In genomic region chr3:30512459-30513030, GRCm38 (mm10) we compare ENCODE assay signal across 14 mouse cellular contexts. TPM values are rescaled to one million over a fixed set of nuclear protein-coding genes. Genes with fewer than 3 reads are reported as not detected.
A peak's percentile ranks its signal among the peaks of the same experiment; 100 is the strongest.
DNase-seq lines count a peak whose midpoint lies in the region; ATAC-seq and TF ChIP-seq lines count a peak whose summit lies in the region.
"Had no signal": no experiment of that assay in that cellular context is flagged by ENCODE, and none has a peak within 500 bp of the region (broad histone marks: within the 10 kb centered on the region; RNA-seq: fewer than 3 reads in every experiment).

No protein-coding gene starts in this region.

- no peaks in the 10 kb centered on the region; the same call in 1 of the 2 replicates for H3K4me1 ChIP-seq in hindbrain, embryonic 11.5 days (replicated peaks; ENCODE audit: control insufficient read depth, insufficient read depth, low read length)
- H3K4me1 ChIP-seq in hindbrain, embryonic 14.5 days (replicated peaks; ENCODE audit: control insufficient read depth, insufficient read depth, low read length) = peaks cover 12% of the 10 kb centered on the region; the same call in 1 of the 2 replicates
- 0 out of 2 replicates have a peak, but pooled peaks cover 2% of the 10 kb centered on the region for H3K4me1 ChIP-seq in embryonic facial prominence, embryonic 11.5 days (ENCODE audit: control insufficient read depth, insufficient read depth, low read length)
- peaks cover 57% of the 10 kb centered on the region for H3K4me1 ChIP-seq in kidney, embryonic 15.5 days
- H3K4me1 ChIP-seq in lung, postnatal 0 days (ENCODE audit: insufficient read depth, low read depth, low read length) = no peaks in the 10 kb centered on the region

- 2% methylated on average over 12 of the region's 12 CpGs for WGBS in hindbrain, embryonic 11.5 days
- 7% methylated on average over 12 of the region's 12 CpGs for WGBS in hindbrain, embryonic 14.5 days
- WGBS in embryonic facial prominence, embryonic 11.5 days = 4% methylated on average over 12 of the region's 12 CpGs
- WGBS in kidney, embryonic 15.5 days = 19% methylated on average over 12 of the region's 12 CpGs
- 28% methylated on average over 12 of the region's 12 CpGs for WGBS in lung, postnatal 0 days

- H3K9ac ChIP-seq in hindbrain, embryonic 11.5 days (ENCODE audit: low read depth, low read length) = no peak overlapping the region
- H3K9ac ChIP-seq in hindbrain, embryonic 14.5 days = no peak overlapping the region
- no peak overlapping the region for H3K9ac ChIP-seq in embryonic facial prominence, embryonic 11.5 days (replicated peaks; ENCODE audit: low read length)
- no peak overlapping the region for H3K9ac ChIP-seq in kidney, embryonic 15.5 days
- no peak overlapping the region for H3K9ac ChIP-seq in lung, postnatal 0 days (replicated peaks; ENCODE audit: low read depth)
- H3K9ac ChIP-seq: forebrain, embryonic 13.5 days; heart, embryonic 15.5 days had no signal

- DNase-seq in hindbrain, embryonic 11.5 days (ENCODE audit: low spot score) = peak; percentile 37
- DNase-seq in hindbrain, embryonic 14.5 days (ENCODE audit: low spot score) = no peak
- peak; percentile 26 for DNase-seq in embryonic facial prominence, embryonic 11.5 days (ENCODE audit: low spot score)
- DNase-seq in lung, postnatal 0 days (ENCODE audit: low spot score) = no peak
- no peak for DNase-seq in spleen, postnatal 14 days (ENCODE audit: low spot score in 2 of 2)
- DNase-seq: cerebellum, adult 18-20 months; spleen, adult 18-20 months; thymus, postnatal 4 days had no signal

- TF ChIP-seq CTCF in lung, postnatal 0 days (IDR thresholded peaks at IDR 0.05) = no peak

- ATAC-seq in hindbrain, embryonic 11.5 days (ENCODE audit: low FRiP score) = no peak
- ATAC-seq in hindbrain, embryonic 14.5 days (ENCODE audit: low FRiP score) = no peak
- no peak for ATAC-seq in embryonic facial prominence, embryonic 11.5 days (replicated peaks; ENCODE audit: insufficient number of reproducible peaks, low FRiP score, low TSS enrichment, low read depth)
- ATAC-seq in kidney, embryonic 15.5 days (replicated peaks; ENCODE audit: low FRiP score) = no peak
- no peak for ATAC-seq in lung, postnatal 0 days
- ATAC-seq in megakaryocyte-erythroid progenitor cell, adult 5-6 weeks (replicated peaks; ENCODE audit: low FRiP score, low TSS enrichment, poor library complexity, severe bottlenecking) = no peak
- ATAC-seq: forebrain, embryonic 13.5 days; intestine, postnatal 0 days had no signal

- no peaks in the 10 kb centered on the region for H3K9me3 ChIP-seq in hindbrain, embryonic 11.5 days (ENCODE audit: control insufficient read depth, low read length)
- H3K9me3 ChIP-seq in hindbrain, embryonic 14.5 days (ENCODE audit: control insufficient read depth, low read length) = no peaks in the 10 kb centered on the region
- no peaks in the 10 kb centered on the region for H3K9me3 ChIP-seq in embryonic facial prominence, embryonic 11.5 days (replicated peaks; ENCODE audit: control insufficient read depth, low read length)
- H3K9me3 ChIP-seq in kidney, embryonic 15.5 days (replicated peaks) = no peaks in the 10 kb centered on the region
- H3K9me3 ChIP-seq in lung, postnatal 0 days (ENCODE audit: low read length) = no peaks in the 10 kb centered on the region
- H3K9me3 ChIP-seq: forebrain, embryonic 13.5 days; heart, embryonic 15.5 days had no signal

- H3K27ac ChIP-seq in hindbrain, embryonic 11.5 days (ENCODE audit: low read depth, low read length) = no peak overlapping the region
- H3K27ac ChIP-seq in hindbrain, embryonic 14.5 days = no peak overlapping the region
- no peak overlapping the region for H3K27ac ChIP-seq in embryonic facial prominence, embryonic 11.5 days (replicated peaks; ENCODE audit: low read depth, low read length)
- peak overlapping the region; percentile 59 for H3K27ac ChIP-seq in kidney, embryonic 15.5 days
- H3K27ac ChIP-seq in lung, postnatal 0 days (ENCODE audit: low read length) = peak overlapping the region; percentile 64
- H3K27ac ChIP-seq: forebrain, embryonic 13.5 days; heart, embryonic 15.5 days had no signal

- no peak overlapping the region for H3K4me2 ChIP-seq in hindbrain, embryonic 11.5 days (replicated peaks; ENCODE audit: low read depth, low read length)
- no peak overlapping the region for H3K4me2 ChIP-seq in hindbrain, embryonic 14.5 days (replicated peaks)
- no peak overlapping the region; the same call in 1 of the 2 replicates for H3K4me2 ChIP-seq in embryonic facial prominence, embryonic 11.5 days (ENCODE audit: low read depth, low read length)
- peak overlapping the region; percentile 70 for H3K4me2 ChIP-seq in kidney, embryonic 15.5 days
- H3K4me2 ChIP-seq in lung, postnatal 0 days (replicated peaks; ENCODE audit: low read depth, low read length) = peak overlapping the region; percentile 82
- H3K4me2 ChIP-seq: forebrain, embryonic 13.5 days had no signal

- TF ChIP-seq EP300 in lung, postnatal 0 days (IDR thresholded peaks at IDR 0.05) = no peak

- no peak overlapping the region for H3K4me3 ChIP-seq in hindbrain, embryonic 11.5 days (ENCODE audit: low read depth, low read length)
- H3K4me3 ChIP-seq in hindbrain, embryonic 14.5 days (replicated peaks; ENCODE audit: low read length) = no peak overlapping the region
- H3K4me3 ChIP-seq in embryonic facial prominence, embryonic 11.5 days (ENCODE audit: low read depth, low read length) = no peak overlapping the region
- 0 out of 2 replicates have a peak overlapping the region, but pooled peaks have one; percentile 2 for H3K4me3 ChIP-seq in kidney, embryonic 15.5 days (replicated peaks)
- H3K4me3 ChIP-seq in lung, postnatal 0 days (ENCODE audit: low read depth, low read length) = 0 out of 2 replicates have a peak overlapping the region, but pooled peaks have one; percentile 46
- H3K4me3 ChIP-seq: forebrain, embryonic 13.5 days had no signal

- H3K36me3 ChIP-seq in hindbrain, embryonic 11.5 days (ENCODE audit: control insufficient read depth, insufficient read depth, low read length) = no peaks in the 10 kb centered on the region
- H3K36me3 ChIP-seq in hindbrain, embryonic 14.5 days (replicated peaks; ENCODE audit: control insufficient read depth, insufficient read depth) = no peaks in the 10 kb centered on the region
- no peaks in the 10 kb centered on the region for H3K36me3 ChIP-seq in embryonic facial prominence, embryonic 11.5 days (replicated peaks; ENCODE audit: control insufficient read depth, insufficient read depth, low read depth, low read length)
- H3K36me3 ChIP-seq in kidney, embryonic 15.5 days = no peaks in the 10 kb centered on the region
- no peaks in the 10 kb centered on the region for H3K36me3 ChIP-seq in lung, postnatal 0 days (ENCODE audit: insufficient read depth, low read length)
- H3K36me3 ChIP-seq: heart, embryonic 15.5 days had no signal

- H3K27me3 ChIP-seq in hindbrain, embryonic 11.5 days (ENCODE audit: control insufficient read depth, insufficient read depth, low read length) = peaks cover 40% of the 10 kb centered on the region
- peaks cover 84% of the 10 kb centered on the region for H3K27me3 ChIP-seq in hindbrain, embryonic 14.5 days (ENCODE audit: control insufficient read depth, insufficient read depth, low read length)
- peaks cover 4% of the 10 kb centered on the region; the same call in 1 of the 2 replicates for H3K27me3 ChIP-seq in embryonic facial prominence, embryonic 11.5 days (ENCODE audit: control insufficient read depth, insufficient read depth, low read length)
- peaks cover 68% of the 10 kb centered on the region for H3K27me3 ChIP-seq in kidney, embryonic 15.5 days
- 0 out of 2 replicates have a peak, but pooled peaks cover 8% of the 10 kb centered on the region for H3K27me3 ChIP-seq in lung, postnatal 0 days (replicated peaks; ENCODE audit: insufficient read depth, low read length)

RNA-seq across cellular contexts. Expression of gene Mecom, which starts 35.3 kb away (rescaled TPM):
- polyA plus RNA-seq in hindbrain, embryonic 11.5 days (2014; fragmentation: Nextera tagmentation; extraction: Ambion mirVana) = 40.2 and 44.3 TPM in 2 replicates
- 12.6 and 13.7 TPM in 2 replicates for polyA plus RNA-seq in hindbrain, embryonic 14.5 days (2014; fragmentation: Nextera tagmentation; extraction: Ambion mirVana)
- 46.3 and 48.4 TPM in 2 replicates for polyA plus RNA-seq in embryonic facial prominence, embryonic 11.5 days (2014; fragmentation: Nextera tagmentation; extraction: Ambion mirVana)
- 66.4 and 72.7 TPM in 2 replicates for polyA plus RNA-seq in kidney, embryonic 15.5 days (2015; fragmentation: Nextera tagmentation; extraction: Ambion mirVana)
- polyA plus RNA-seq in lung, postnatal 0 days (2015; fragmentation: Nextera tagmentation; extraction: Ambion mirVana) = 22.4 and 29.5 TPM in 2 replicates
- total RNA-seq in megakaryocyte-erythroid progenitor cell, adult 5-6 weeks (2014; fragmentation: Nextera tagmentation) = 1.5 TPM in 1 of 2 replicates, not detected in the other
- total RNA-seq in megakaryocyte-erythroid progenitor cell, adult 5-6 weeks (2017) = 6.5 and 8.8 TPM in 2 replicates
- total RNA-seq: neutrophil, adult 5-6 weeks had no signal

Comparison
In these comparisons a context has a peak if more than half of its experiments do, and no peak if none do; other contexts are left out.
1. DNase-seq: peak in hindbrain, embryonic 11.5 days (single experiment) and embryonic facial prominence, embryonic 11.5 days (single experiment); none in hindbrain, embryonic 14.5 days (single experiment), lung, postnatal 0 days (single experiment) and spleen, postnatal 14 days (0 of 2).
2. H3K27ac ChIP-seq: peak in kidney, embryonic 15.5 days (single experiment) and lung, postnatal 0 days (single experiment); none in hindbrain, embryonic 11.5 days (single experiment), hindbrain, embryonic 14.5 days (single experiment) and embryonic facial prominence, embryonic 11.5 days (single experiment).
3. H3K4me2 ChIP-seq: peak in kidney, embryonic 15.5 days (single experiment) and lung, postnatal 0 days (single experiment); none in hindbrain, embryonic 11.5 days (single experiment), hindbrain, embryonic 14.5 days (single experiment) and embryonic facial prominence, embryonic 11.5 days (single experiment).
4. H3K4me3 ChIP-seq: peak in kidney, embryonic 15.5 days (single experiment) and lung, postnatal 0 days (single experiment); none in hindbrain, embryonic 11.5 days (single experiment), hindbrain, embryonic 14.5 days (single experiment) and embryonic facial prominence, embryonic 11.5 days (single experiment).